Mouse (Mus musculus): ENCODE results near the gene 4933402D24Rik. TPM values are rescaled to one million over a fixed set of nuclear protein-coding genes. Genes with fewer than 3 reads are reported as not detected.

4933402D24Rik gene
- polyA plus RNA-seq (2012; fragmentation: generic; extraction: Trizol), result 0.05 TPM

- H3K27me3 ChIP-seq (ENCODE audit: control insufficient read depth, insufficient read depth, insufficient read length), result no peaks in the 10 kb centered on the region
- no peaks in the 10 kb centered on the region for H3K36me3 ChIP-seq (ENCODE audit: control insufficient read depth, insufficient read depth)
- no peak within 1 kb of the TSS for H3K4me2 ChIP-seq (ENCODE audit: low read depth)
- no peaks in the 10 kb centered on the region for H3K79me2 ChIP-seq (ENCODE audit: control insufficient read depth, insufficient read depth)
- no peak within 1 kb of the TSS for H3ac ChIP-seq (ENCODE audit: control insufficient read depth, insufficient read length)
- no peak for TF ChIP-seq MAX (IDR thresholded peaks at IDR 0.05; ENCODE audit: low read depth)
- TF ChIP-seq MYOD1 (IDR thresholded peaks at IDR 0.05; ENCODE audit: control insufficient read depth in 1 of 3, insufficient read length in 2 of 3, low read depth in 2 of 3), result no peak
- no peak for TF ChIP-seq E2F4 (IDR thresholded peaks at IDR 0.05; ENCODE audit: insufficient read depth)
- TF ChIP-seq USF1 (IDR thresholded peaks at IDR 0.05; ENCODE audit: low read depth), result no peak
- no peak for TF ChIP-seq SRF (IDR thresholded peaks at IDR 0.05; ENCODE audit: control insufficient read depth, insufficient read length, low read depth)
- TF ChIP-seq CEBPB (IDR thresholded peaks at IDR 0.05; ENCODE audit: insufficient read depth, poor library complexity, severe bottlenecking), result no peak
- no peak within 1 kb of the TSS for H3K4me3 ChIP-seq
Measured at GRCm38 (mm10) chr1:63769167-63769566, at the start of gene 4933402D24Rik. Gene 4933402D24Rik (minus strand): TSS chr1:63769267.

- H3K79me2 ChIP-seq (ENCODE audit: control insufficient read depth, insufficient read depth), result no peaks in the 10 kb centered on the region
- H3K27me3 ChIP-seq (ENCODE audit: control insufficient read depth, insufficient read depth, insufficient read length), result no peaks in the 10 kb centered on the region
- H3ac ChIP-seq (ENCODE audit: control insufficient read depth, insufficient read length), result no peak overlapping the region
- H3K4me2 ChIP-seq (ENCODE audit: low read depth), result no peak overlapping the region
- H3K36me3 ChIP-seq (ENCODE audit: control insufficient read depth, insufficient read depth), result no peaks in the 10 kb centered on the region
- H3K4me3 ChIP-seq, result no peak overlapping the region
- TF ChIP-seq CEBPB (IDR thresholded peaks at IDR 0.05; ENCODE audit: insufficient read depth, poor library complexity, severe bottlenecking) (no peak), MAX (IDR thresholded peaks at IDR 0.05; ENCODE audit: low read depth) (no peak), POLR2A (IDR thresholded peaks at IDR 0.05; ENCODE audit: insufficient read length, low read depth) (no peak), REST (IDR thresholded peaks at IDR 0.05; ENCODE audit: insufficient read depth, insufficient read length) (no peak), TCF12 (IDR thresholded peaks at IDR 0.05; ENCODE audit: insufficient read depth, poor library complexity, severe bottlenecking) (no peak), POLR2AphosphoS2 (IDR thresholded peaks at IDR 0.05; ENCODE audit: insufficient read length, low read depth) (no peak), USF1 (IDR thresholded peaks at IDR 0.05; ENCODE audit: low read depth) (no peak), E2F4 (IDR thresholded peaks at IDR 0.05; ENCODE audit: insufficient read depth) (no peak), MYOG (IDR thresholded peaks at IDR 0.05; ENCODE audit: control insufficient read depth in 1 of 3, insufficient read depth in 1 of 3, insufficient read length in 2 of 3, low read depth in 2 of 3) (no peak), SRF (IDR thresholded peaks at IDR 0.05; ENCODE audit: control insufficient read depth, insufficient read length, low read depth) (no peak), TCF3 (IDR thresholded peaks at IDR 0.05; ENCODE audit: insufficient read length, low read depth) (no peak), MYOD1 (IDR thresholded peaks at IDR 0.05; ENCODE audit: control insufficient read depth in 1 of 3, insufficient read length in 2 of 3, low read depth in 2 of 3) (no peak)
Measured at GRCm38 (mm10) chr1:63808584-63808983, 39.5 kb upstream of the 4933402D24Rik start.

GRCm38 (mm10) chr1:63805095-63805494 lies 36.0 kb upstream of the 4933402D24Rik start:
- H3K4me2 ChIP-seq (ENCODE audit: low read depth), result no peak overlapping the region
- no peaks in the 10 kb centered on the region for H3K79me2 ChIP-seq (ENCODE audit: control insufficient read depth, insufficient read depth)
- H3K27me3 ChIP-seq (ENCODE audit: control insufficient read depth, insufficient read depth, insufficient read length), result no peaks in the 10 kb centered on the region
- TF ChIP-seq SRF (IDR thresholded peaks at IDR 0.05; ENCODE audit: control insufficient read depth, insufficient read length, low read depth), result no peak
- no peak for TF ChIP-seq MYOG (IDR thresholded peaks at IDR 0.05; ENCODE audit: control insufficient read depth in 1 of 3, insufficient read depth in 1 of 3, insufficient read length in 2 of 3, low read depth in 2 of 3)
- TF ChIP-seq REST (IDR thresholded peaks at IDR 0.05; ENCODE audit: insufficient read depth, insufficient read length), result no peak
- no peak for TF ChIP-seq USF1 (IDR thresholded peaks at IDR 0.05; ENCODE audit: low read depth)
- no peak for TF ChIP-seq TCF3 (IDR thresholded peaks at IDR 0.05; ENCODE audit: insufficient read length, low read depth)
- no peak for TF ChIP-seq MYOD1 (IDR thresholded peaks at IDR 0.05; ENCODE audit: control insufficient read depth in 1 of 3, insufficient read length in 2 of 3, low read depth in 2 of 3)
- TF ChIP-seq CEBPB (IDR thresholded peaks at IDR 0.05; ENCODE audit: insufficient read depth, poor library complexity, severe bottlenecking), result no peak
- no peak for TF ChIP-seq POLR2AphosphoS2 (IDR thresholded peaks at IDR 0.05; ENCODE audit: insufficient read length, low read depth)
- no peak for TF ChIP-seq E2F4 (IDR thresholded peaks at IDR 0.05; ENCODE audit: insufficient read depth)
- TF ChIP-seq POLR2A (IDR thresholded peaks at IDR 0.05; ENCODE audit: insufficient read length, low read depth), result no peak
- no peak for TF ChIP-seq MAX (IDR thresholded peaks at IDR 0.05; ENCODE audit: low read depth)
- no peak for TF ChIP-seq TCF12 (IDR thresholded peaks at IDR 0.05; ENCODE audit: insufficient read depth, poor library complexity, severe bottlenecking)
- H3ac ChIP-seq (ENCODE audit: control insufficient read depth, insufficient read length), result no peak overlapping the region
- H3K4me3 ChIP-seq, result no peak overlapping the region
- no peaks in the 10 kb centered on the region for H3K36me3 ChIP-seq (ENCODE audit: control insufficient read depth, insufficient read depth)

GRCm38 (mm10) chr1:63794326-63794725 lies 25.3 kb upstream of the 4933402D24Rik start:
- Histone ChIP-seq H3K79me2 (ENCODE audit: control insufficient read depth, insufficient read depth) (no peaks in the 10 kb centered on the region), H3ac (ENCODE audit: control insufficient read depth, insufficient read length) (no peak overlapping the region), H3K4me2 (ENCODE audit: low read depth) (no peak overlapping the region), H3K27me3 (ENCODE audit: control insufficient read depth, insufficient read depth, insufficient read length) (no peaks in the 10 kb centered on the region), H3K4me3 (no peak overlapping the region), H3K36me3 (ENCODE audit: control insufficient read depth, insufficient read depth) (no peaks in the 10 kb centered on the region)
- TF ChIP-seq E2F4 (IDR thresholded peaks at IDR 0.05; ENCODE audit: insufficient read depth) (no peak), TCF3 (IDR thresholded peaks at IDR 0.05; ENCODE audit: insufficient read length, low read depth) (no peak), TCF12 (IDR thresholded peaks at IDR 0.05; ENCODE audit: insufficient read depth, poor library complexity, severe bottlenecking) (no peak), MAX (IDR thresholded peaks at IDR 0.05; ENCODE audit: low read depth) (no peak), MYOD1 (IDR thresholded peaks at IDR 0.05; ENCODE audit: control insufficient read depth in 1 of 3, insufficient read length in 2 of 3, low read depth in 2 of 3) (no peak), POLR2AphosphoS2 (IDR thresholded peaks at IDR 0.05; ENCODE audit: insufficient read length, low read depth) (no peak), USF1 (IDR thresholded peaks at IDR 0.05; ENCODE audit: low read depth) (no peak), MYOG (IDR thresholded peaks at IDR 0.05; ENCODE audit: control insufficient read depth in 1 of 3, insufficient read depth in 1 of 3, insufficient read length in 2 of 3, low read depth in 2 of 3) (no peak), POLR2A (IDR thresholded peaks at IDR 0.05; ENCODE audit: insufficient read length, low read depth) (no peak), REST (IDR thresholded peaks at IDR 0.05; ENCODE audit: insufficient read depth, insufficient read length) (no peak), CEBPB (IDR thresholded peaks at IDR 0.05; ENCODE audit: insufficient read depth, poor library complexity, severe bottlenecking) (no peak), SRF (IDR thresholded peaks at IDR 0.05; ENCODE audit: control insufficient read depth, insufficient read length, low read depth) (no peak)

Measured in myocyte (in vitro differentiated cells).